Mouse (Mus musculus) intestine, embryonic 16.5 days (tissue): ENCODE measurements around the gene Olfr324. TPM values are rescaled to one million over a fixed set of nuclear protein-coding genes. Genes with fewer than 3 reads are reported as not detected.

Source experiments
- ATAC-seq: fragments of 200-750 bp; cut with Nextera tagmentation; 2 replicates; pipeline ENCODE4 v1.8.0; 2017; ENCODE audit warnings: moderate TSS enrichment, moderate library complexity
- H3K27ac ChIP-seq: fragments of 300-500 bp; sonication (generic); 2 replicates; pipeline ENCODE4 v1.5.1; 2014; ENCODE audit warnings: mild to moderate bottlenecking, low read length
- H3K27me3 ChIP-seq: fragments of 300-500 bp; sonication (generic); replicated peaks from 2 replicates; pipeline ENCODE4 v1.6.1; 2014; ENCODE audit warnings: low read length, control low read depth, mixed read lengths; ENCODE audit not compliant: control insufficient read depth, insufficient read depth
- H3K36me3 ChIP-seq: fragments of 300-500 bp; sonication (generic); 2 replicates; pipeline ENCODE4 v1.6.1; 2014; ENCODE audit warnings: low read length, control low read depth; ENCODE audit not compliant: control insufficient read depth, insufficient read depth
- H3K4me1 ChIP-seq: fragments of 300-500 bp; sonication (generic); 2 replicates; pipeline ENCODE4 v1.6.1; 2014; ENCODE audit warnings: low read length, control low read depth, mixed read lengths; ENCODE audit not compliant: control insufficient read depth, insufficient read depth
- H3K4me2 ChIP-seq: fragments of 300-500 bp; sonication (generic); 2 replicates; pipeline ENCODE4 v1.6.1; 2014; ENCODE audit warnings: low read depth, low read length, control low read depth
- H3K4me3 ChIP-seq: fragments of 300-500 bp; sonication (generic); 2 replicates; pipeline ENCODE4 v1.5.1; 2014; ENCODE audit warnings: mild to moderate bottlenecking, low read length
- H3K9ac ChIP-seq: fragments of 300-500 bp; sonication (generic); 2 replicates; pipeline ENCODE4 v1.6.1; 2014; ENCODE audit warnings: low read depth, low read length
- H3K9me3 ChIP-seq: fragments of 300-500 bp; sonication (generic); 2 replicates; pipeline ENCODE4 v1.6.1; 2016; ENCODE audit warnings: low read length, control low read depth; ENCODE audit not compliant: control insufficient read depth
- WGBS: fragments of 180-500 bp; shearing (Covaris S2); extraction: QIAGEN DNeasy Blood & Tissue Kit; methylation state at CpG from one replicate; pipeline ENCODE4 v1.1.7; 2014; 5-methylcytosine and 5-hydroxymethylcytosine counted together
- polyA plus RNA-seq: library from polyadenylated mRNA; unstranded; fragments of >200 nt; fragmentation: Nextera tagmentation; extraction: Ambion mirVana; gene quantifications from 2 replicates; pipeline ENCODE4 v1.2.1, GENCODE M21; 2015

Olfr324 gene
- not detected in 2 replicates for polyA plus RNA-seq

DNA sequence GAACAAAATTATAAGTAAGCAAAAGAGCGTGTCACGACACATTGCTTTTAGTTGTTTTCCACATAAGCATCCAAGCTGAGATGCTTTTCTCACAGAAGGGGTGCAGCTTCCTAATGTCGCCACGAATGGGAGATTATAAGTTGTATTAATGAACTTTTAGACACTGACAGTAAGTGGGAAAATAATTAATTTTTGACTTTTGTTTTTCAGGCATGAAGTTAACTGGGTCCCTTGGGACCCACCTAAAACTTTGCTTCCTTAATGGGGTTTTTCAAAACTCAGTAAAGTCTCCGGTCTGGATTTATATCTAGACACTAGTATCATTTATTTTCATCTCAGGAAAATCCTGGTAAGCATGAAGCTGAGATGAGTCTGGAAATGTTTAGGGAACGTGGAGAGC, at the start of gene Olfr324:
Olfr324 (plus strand) TSS at position 301 of the 400 bp plus-strand sequence.
- Histone ChIP-seq H3K27me3 (no peaks in the 10 kb centered on the region), H3K36me3 (no peaks in the 10 kb centered on the region), H3K4me1 (no peaks in the 10 kb centered on the region), H3K27ac (no peak within 1 kb of the TSS), H3K9me3 (no peaks in the 10 kb centered on the region), H3K9ac (no peak within 1 kb of the TSS), H3K4me2 (no peak within 1 kb of the TSS), H3K4me3 (no peak within 1 kb of the TSS)
- WGBS, result 86% methylated on average over 6 of the region's 6 CpGs
- no peak for ATAC-seq

DNA sequence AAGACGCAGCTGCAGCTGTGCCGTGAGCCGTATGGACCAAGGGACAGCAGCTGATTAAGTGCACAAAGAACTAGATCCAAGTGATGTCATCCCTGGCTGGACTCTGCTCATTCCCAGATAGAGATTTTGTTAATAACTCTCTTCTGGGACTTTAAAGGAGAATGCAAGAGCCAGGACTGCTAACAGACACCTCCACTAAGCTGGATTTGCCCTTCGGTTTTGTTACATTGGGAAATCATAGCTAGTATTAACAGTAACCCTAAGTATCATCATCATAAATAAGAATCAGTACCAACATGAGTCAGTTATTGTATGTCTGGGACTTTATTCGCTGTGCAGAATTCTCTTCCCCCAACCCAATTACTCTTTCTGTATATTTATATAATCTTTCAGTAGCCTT, 48.6 kb upstream of the Olfr324 start, which contains the start of gene Olfr329-ps:
Olfr329-ps (minus strand) TSS at position 101 of the 400 bp plus-strand sequence.
- Histone ChIP-seq H3K27ac (no peak within 1 kb of the TSS), H3K4me2 (no peak within 1 kb of the TSS), H3K27me3 (no peaks in the 10 kb centered on the region), H3K9ac (no peak within 1 kb of the TSS), H3K4me3 (no peak within 1 kb of the TSS), H3K36me3 (no peaks in the 10 kb centered on the region), H3K9me3 (no peaks in the 10 kb centered on the region), H3K4me1 (no peaks in the 10 kb centered on the region)
- 82% methylated on average over 5 of the region's 5 CpGs for WGBS
- no peak for ATAC-seq

DNA sequence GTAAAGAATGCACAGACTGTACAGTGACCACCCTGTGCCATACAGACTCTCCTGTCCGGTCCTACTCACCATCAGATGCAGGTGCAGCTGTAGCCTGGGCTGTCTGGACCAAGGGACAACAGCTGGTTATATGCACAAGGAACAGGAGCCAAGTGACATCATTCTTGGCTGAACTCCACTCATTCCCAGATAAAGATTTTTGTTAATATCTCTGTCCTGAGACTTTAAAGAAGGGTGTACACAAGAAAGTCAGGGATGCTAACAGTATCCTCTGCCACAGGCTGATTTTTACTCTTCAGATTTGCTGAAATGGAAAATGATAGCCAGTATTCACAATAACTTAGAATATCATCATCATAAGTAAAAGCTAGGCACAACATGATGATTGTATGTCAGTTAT, 39.4 kb upstream of the Olfr324 start, which contains the start of gene Olfr328:
Olfr328 (minus strand) TSS at position 101 of the 400 bp plus-strand sequence.
- no peak within 1 kb of the TSS for H3K4me2 ChIP-seq
- H3K27ac ChIP-seq, result no peak within 1 kb of the TSS
- no peak for ATAC-seq
- no peaks in the 10 kb centered on the region for H3K27me3 ChIP-seq
- H3K9ac ChIP-seq, result no peak within 1 kb of the TSS
- no peaks in the 10 kb centered on the region for H3K4me1 ChIP-seq
- WGBS, result 84% methylated on average over 1 of the region's 1 CpGs
- H3K4me3 ChIP-seq, result no peak within 1 kb of the TSS
- H3K9me3 ChIP-seq, result no peaks in the 10 kb centered on the region
- H3K36me3 ChIP-seq, result no peaks in the 10 kb centered on the region

DNA sequence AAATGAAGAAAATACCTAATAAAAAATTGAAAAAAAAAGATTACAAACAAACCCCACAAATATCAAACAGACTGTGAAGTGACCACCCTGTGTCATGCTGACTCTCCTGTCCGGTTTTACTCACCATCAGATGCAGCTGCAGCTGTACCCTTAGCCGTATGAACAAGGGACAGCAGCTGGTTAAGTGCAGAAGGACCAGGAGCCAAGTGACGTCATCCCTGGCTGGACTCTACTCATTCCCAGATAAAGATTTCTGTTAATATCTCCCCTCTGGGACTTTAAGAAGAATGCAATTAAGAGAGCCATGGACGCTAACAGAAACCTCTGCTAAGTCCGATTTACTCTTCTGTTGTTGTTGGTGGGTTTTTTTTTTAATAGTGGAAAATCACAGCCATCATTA, 24.5 kb upstream of the Olfr324 start, which contains the start of gene Olfr224:
Olfr224 (minus strand) TSS at position 149 of the 400 bp plus-strand sequence.
- Histone ChIP-seq H3K9ac (no peak within 1 kb of the TSS), H3K4me2 (no peak within 1 kb of the TSS), H3K4me3 (no peak within 1 kb of the TSS), H3K36me3 (no peaks in the 10 kb centered on the region), H3K9me3 (no peaks in the 10 kb centered on the region), H3K27ac (no peak within 1 kb of the TSS), H3K4me1 (no peaks in the 10 kb centered on the region), H3K27me3 (no peaks in the 10 kb centered on the region)
- ATAC-seq, result no peak
- 61% methylated on average over 5 of the region's 5 CpGs for WGBS

DNA sequence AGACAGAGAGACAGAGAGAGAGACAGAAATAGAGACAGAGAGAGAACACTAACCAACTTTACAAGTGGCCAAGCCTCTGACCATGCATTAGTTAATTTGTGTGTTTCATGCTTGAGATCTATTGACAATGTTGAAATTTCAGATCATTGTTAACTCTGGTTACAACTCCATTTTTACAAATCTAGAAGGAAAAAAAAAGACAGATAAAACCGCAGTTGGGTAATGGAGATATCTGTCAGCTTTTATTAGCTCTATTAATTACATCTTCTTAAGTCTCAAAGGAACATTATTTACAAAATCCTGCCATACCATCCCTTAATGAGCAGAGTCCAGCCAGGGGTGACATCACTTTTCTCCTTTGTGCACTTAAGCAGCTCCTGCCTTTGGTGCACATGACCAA, 17.5 kb upstream of the Olfr324 start, which contains the start of gene Olfr325:
Olfr325 (plus strand) TSS at position 301 of the 400 bp plus-strand sequence.
- ATAC-seq, result no peak
- H3K27ac ChIP-seq, result no peak within 1 kb of the TSS
- no peaks in the 10 kb centered on the region for H3K9me3 ChIP-seq
- no peak within 1 kb of the TSS for H3K4me3 ChIP-seq
- WGBS, result 75% methylated on average over 1 of the region's 1 CpGs
- no peaks in the 10 kb centered on the region for H3K27me3 ChIP-seq
- H3K36me3 ChIP-seq, result no peaks in the 10 kb centered on the region
- H3K9ac ChIP-seq, result no peak within 1 kb of the TSS
- H3K4me2 ChIP-seq, result no peak within 1 kb of the TSS
- H3K4me1 ChIP-seq, result no peaks in the 10 kb centered on the region

DNA sequence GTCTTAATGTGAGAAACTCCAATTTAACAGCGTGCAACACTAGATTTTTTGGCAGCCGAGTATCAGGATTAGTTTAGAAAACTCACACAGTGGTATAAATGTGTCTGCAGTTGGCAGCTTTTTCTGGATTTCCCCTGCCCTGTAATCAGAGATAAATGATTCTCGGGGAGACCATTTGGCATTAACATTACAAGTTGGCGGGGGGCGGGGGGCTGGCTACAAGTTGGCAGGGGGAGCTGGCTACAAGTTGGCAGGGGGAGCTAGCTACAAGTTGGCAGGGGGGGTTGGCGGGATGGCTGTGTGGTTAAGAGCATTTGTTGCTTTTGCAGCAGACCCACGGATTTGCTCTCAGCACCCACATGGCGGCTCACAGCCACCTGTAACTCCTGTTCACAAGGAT, 16.3 kb upstream of the Olfr324 start:
- no peak for ATAC-seq
- no peak overlapping the region for H3K4me2 ChIP-seq
- H3K4me3 ChIP-seq, result no peak overlapping the region
- no peaks in the 10 kb centered on the region for H3K36me3 ChIP-seq
- H3K27me3 ChIP-seq, result no peaks in the 10 kb centered on the region
- no peaks in the 10 kb centered on the region for H3K4me1 ChIP-seq
- no peak overlapping the region for H3K27ac ChIP-seq
- no peak overlapping the region for H3K9ac ChIP-seq
- 71% methylated on average over 8 of the region's 8 CpGs for WGBS
- H3K9me3 ChIP-seq, result no peaks in the 10 kb centered on the region

DNA sequence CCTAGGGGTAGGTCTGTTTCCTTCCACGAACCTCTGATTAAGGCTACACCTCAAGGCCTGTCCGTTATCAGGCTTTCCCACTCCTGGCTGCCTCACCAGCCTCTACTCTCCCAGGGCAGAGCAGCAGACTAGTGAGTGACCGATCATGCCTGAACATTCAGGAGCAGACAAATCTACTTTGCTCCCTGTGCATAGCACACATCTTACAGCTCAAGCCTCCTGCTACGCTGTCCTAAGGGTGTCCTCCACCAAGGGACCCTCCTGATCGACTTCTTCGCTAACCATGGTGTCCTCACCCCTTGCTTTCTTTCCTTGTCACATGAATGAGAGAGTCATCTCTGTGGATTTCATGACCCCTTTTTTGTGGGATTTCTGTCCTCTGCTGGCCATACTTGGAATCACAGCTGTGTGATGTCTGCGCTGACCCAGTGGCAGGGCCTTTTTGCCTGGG, 7.0 kb upstream of the Olfr324 start:
- ATAC-seq, result no peak
- no peak overlapping the region for H3K27ac ChIP-seq
- no peaks in the 10 kb centered on the region for H3K9me3 ChIP-seq
- no peaks in the 10 kb centered on the region for H3K36me3 ChIP-seq
- WGBS, result 76% methylated on average over 7 of the region's 7 CpGs
- H3K4me2 ChIP-seq, result no peak overlapping the region
- H3K27me3 ChIP-seq, result no peaks in the 10 kb centered on the region
- H3K9ac ChIP-seq, result no peak overlapping the region
- no peaks in the 10 kb centered on the region for H3K4me1 ChIP-seq
- no peak overlapping the region for H3K4me3 ChIP-seq

DNA sequence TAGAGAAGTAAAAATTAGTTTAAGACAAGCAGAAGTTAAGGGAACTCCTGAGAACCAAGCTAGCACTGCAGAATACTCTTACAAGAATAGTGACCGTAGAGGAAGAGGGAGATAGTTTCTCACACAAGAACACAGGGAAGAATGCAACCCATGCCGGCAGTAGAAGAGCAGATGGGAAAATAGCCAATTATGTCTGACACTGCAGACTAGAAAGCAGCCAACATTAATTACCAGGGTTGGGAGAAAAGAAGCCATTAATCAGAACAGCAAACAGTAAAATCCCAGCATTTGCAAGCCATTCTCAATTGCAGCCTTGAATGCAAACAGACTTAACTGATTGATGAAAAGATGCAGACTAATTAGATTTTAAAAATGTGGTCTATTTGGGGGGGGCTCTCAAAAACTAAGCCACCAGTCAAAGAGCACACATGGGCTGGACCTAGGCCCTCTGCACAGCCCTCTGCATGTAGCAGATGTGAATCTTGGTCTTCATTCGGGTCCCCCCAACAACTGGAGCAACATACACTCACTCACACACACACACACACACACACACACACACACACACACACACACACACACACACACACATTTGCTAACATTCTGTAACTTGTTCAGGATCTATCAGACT, 6.2 kb upstream of the Olfr324 start:
- H3K9me3 ChIP-seq, result no peaks in the 10 kb centered on the region
- WGBS, result 58% methylated on average over 3 of the region's 3 CpGs
- no peak overlapping the region for H3K4me2 ChIP-seq
- no peak overlapping the region for H3K4me3 ChIP-seq
- no peaks in the 10 kb centered on the region for H3K36me3 ChIP-seq
- ATAC-seq, result no peak
- no peak overlapping the region for H3K9ac ChIP-seq
- H3K4me1 ChIP-seq, result no peaks in the 10 kb centered on the region
- H3K27ac ChIP-seq, result no peak overlapping the region
- H3K27me3 ChIP-seq, result no peaks in the 10 kb centered on the region

DNA sequence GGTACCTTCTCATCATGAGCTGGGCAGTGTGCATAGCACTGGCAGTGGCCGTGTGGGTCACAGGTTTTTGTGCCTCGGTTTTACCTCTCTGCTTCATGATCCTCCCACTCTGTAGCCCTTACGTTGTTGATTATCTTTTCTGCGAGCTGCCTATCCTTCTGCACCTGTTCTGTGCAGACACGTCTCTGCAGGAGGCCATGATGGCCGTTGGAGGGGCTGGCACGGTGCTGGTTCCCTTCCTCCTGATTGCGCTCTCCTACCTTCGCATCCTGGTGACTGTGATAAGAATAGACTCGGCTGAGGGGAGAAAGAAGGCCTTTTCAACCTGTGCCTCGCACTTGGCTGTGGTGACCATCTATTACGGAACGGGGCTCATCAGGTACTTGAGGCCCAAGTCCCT, 2.9 kb downstream of the Olfr324 start:
- H3K9me3 ChIP-seq, result no peaks in the 10 kb centered on the region
- no peaks in the 10 kb centered on the region for H3K4me1 ChIP-seq
- no peak overlapping the region for H3K27ac ChIP-seq
- H3K9ac ChIP-seq, result no peak overlapping the region
- H3K27me3 ChIP-seq, result no peaks in the 10 kb centered on the region
- ATAC-seq, result no peak
- H3K36me3 ChIP-seq, result no peaks in the 10 kb centered on the region
- H3K4me3 ChIP-seq, result no peak overlapping the region
- no peak overlapping the region for H3K4me2 ChIP-seq
- 88% methylated on average over 13 of the region's 13 CpGs for WGBS

DNA sequence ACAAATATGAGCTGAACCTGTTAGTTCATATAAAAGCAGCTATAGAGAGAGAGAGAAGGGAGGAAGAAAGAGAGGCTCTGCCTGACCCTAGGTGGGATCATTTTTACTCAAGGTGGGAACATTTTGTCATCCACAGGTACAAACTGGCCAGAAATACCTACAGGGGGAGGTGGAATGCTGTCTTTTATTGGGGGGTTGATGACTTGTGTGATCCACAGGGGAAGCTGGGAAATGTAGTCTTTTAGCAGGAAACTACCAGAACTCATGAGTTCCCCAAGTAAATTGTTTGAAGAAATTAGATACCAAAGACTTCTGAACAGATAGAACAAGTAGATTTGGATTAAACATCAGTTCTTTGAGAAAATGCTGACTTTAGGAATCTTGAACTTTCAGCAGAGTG, 7.1 kb downstream of the Olfr324 start:
- H3K4me2 ChIP-seq, result no peak overlapping the region
- H3K4me1 ChIP-seq, result no peaks in the 10 kb centered on the region
- no peak overlapping the region for H3K4me3 ChIP-seq
- H3K9me3 ChIP-seq, result no peaks in the 10 kb centered on the region
- H3K36me3 ChIP-seq, result no peaks in the 10 kb centered on the region
- H3K9ac ChIP-seq, result no peak overlapping the region
- no peaks in the 10 kb centered on the region for H3K27me3 ChIP-seq
- no peak overlapping the region for H3K27ac ChIP-seq
- ATAC-seq, result no peak
